Mouse (Mus musculus): ENCODE measurements around the gene Fry.

GRCm38 (mm10) chr5:150098754-150099153 lies 19.7 kb upstream of the Fry start:
- no peak for TF ChIP-seq ZC3H11A (IDR thresholded peaks at IDR 0.05; ENCODE audit: low read depth, low read length)
- no peak for TF ChIP-seq GABPA (IDR thresholded peaks at IDR 0.05; ENCODE audit: low read depth, low read length)
- TF ChIP-seq JUND (IDR thresholded peaks at IDR 0.05; ENCODE audit: low read depth, low read length) = no peak
- no peak for TF ChIP-seq EP300 (IDR thresholded peaks at IDR 0.05; ENCODE audit: low read depth in 1 of 2, low read length in 2 of 2)
- no peak for TF ChIP-seq MAFK (IDR thresholded peaks at IDR 0.05; ENCODE audit: borderline replicate concordance, low read depth, low read length)
- no peak for TF ChIP-seq TCF12 (IDR thresholded peaks at IDR 0.05; ENCODE audit: low read depth, low read length)
- no peak for TF ChIP-seq CTCF (IDR thresholded peaks at IDR 0.05 in 2 of 3, conservative IDR thresholded peaks at IDR 0.05 in 1 of 3; ENCODE audit: control insufficient read depth in 1 of 3, insufficient read depth in 1 of 3, low read depth in 2 of 3, low read length in 3 of 3, poor library complexity in 1 of 3, severe bottlenecking in 1 of 3)
- no peak for TF ChIP-seq POLR2A (IDR thresholded peaks at IDR 0.05; ENCODE audit: control insufficient read depth in 1 of 2, insufficient read depth in 1 of 2, low read depth in 1 of 2, low read length in 2 of 2, poor library complexity in 1 of 2)
- TF ChIP-seq ZKSCAN1 (IDR thresholded peaks at IDR 0.05; ENCODE audit: low read depth, low read length) = no peak
- TF ChIP-seq SMC3 (IDR thresholded peaks at IDR 0.05; ENCODE audit: low read depth, low read length) = no peak
